Mouse (Mus musculus): ENCODE data around the gene Gm11111. TPM values are rescaled to one million over a fixed set of nuclear protein-coding genes. Genes with fewer than 3 reads are reported as not detected.

The Gm11111 gene
- total RNA-seq (2021), result not detected
- long read RNA-seq, experiment 1, result 0 reads
- long read RNA-seq, experiment 2, result 0 reads

GRCm38 (mm10) chr5:98552395-98552794 lies at the start of gene Gm11111:
Gene Gm11111 (plus strand): TSS chr5:98552695.
- no peak for DNase-seq
- intact Hi-C loops (cut with DNase I; ENCODE audit: low total_unique reads), result no loop called here

DNA sequence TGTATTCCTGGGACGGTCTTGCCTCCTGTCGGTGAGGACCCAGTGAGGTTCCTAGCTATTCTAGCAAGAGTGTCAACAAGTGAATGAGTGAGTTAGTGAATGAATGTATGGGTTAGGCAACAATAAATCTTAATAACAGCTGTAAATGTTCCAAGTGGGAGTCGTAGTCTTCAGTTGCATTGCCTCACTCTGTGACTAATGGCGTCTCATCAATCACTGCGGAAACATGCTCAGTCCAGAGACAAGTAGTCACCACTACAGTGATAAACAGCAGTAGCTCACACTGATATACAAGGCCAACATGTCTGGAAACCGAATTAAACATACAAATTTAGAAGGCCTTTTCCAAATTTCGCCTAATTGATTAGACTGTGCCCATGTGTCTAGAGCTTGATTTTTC lies 36.3 kb upstream of the Gm11111 start:
- no peak for DNase-seq
- intact Hi-C loops (cut with DNase I; ENCODE audit: low total_unique reads), result no loop called here

- DNase-seq, result no peak
- intact Hi-C loops (cut with DNase I; ENCODE audit: low total_unique reads), result no loop called here
These were observed 32.4 kb upstream of the Gm11111 start for GRCm38 (mm10) chr5:98520118-98520517.

GRCm38 (mm10) chr5:98522270-98522977 lies 30.1 kb upstream of the Gm11111 start:
- intact Hi-C loops (cut with DNase I; ENCODE audit: low total_unique reads), result no loop called here
- no peak for DNase-seq

GRCm38 (mm10) chr5:98523050-98523449 lies 29.4 kb upstream of the Gm11111 start:
- no peak for DNase-seq
- intact Hi-C loops (cut with DNase I; ENCODE audit: low total_unique reads), result no loop called here

DNA sequence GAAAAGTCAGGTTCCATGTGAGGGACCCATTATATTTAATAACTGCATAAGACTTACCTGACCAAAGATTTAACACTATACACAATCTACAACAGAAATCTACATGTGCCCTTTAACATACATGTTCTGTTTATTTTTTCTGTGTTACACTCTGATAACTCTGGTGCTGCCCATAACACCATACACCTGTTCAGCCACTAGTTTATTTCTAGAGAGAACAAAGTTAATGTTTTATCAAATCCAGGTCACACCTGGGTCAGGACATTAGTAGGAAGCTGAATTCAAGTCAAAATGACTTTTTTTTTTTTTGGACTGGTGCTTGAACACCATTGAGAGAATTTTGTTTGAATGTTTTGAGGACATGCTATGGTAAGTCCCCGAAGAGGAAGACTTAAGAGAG lies 28.7 kb upstream of the Gm11111 start:
- DNase-seq, result no peak
- intact Hi-C loops (cut with DNase I; ENCODE audit: low total_unique reads), result no loop called here

GRCm38 (mm10) chr5:98541333-98541732 lies 11.2 kb upstream of the Gm11111 start:
- intact Hi-C loops (cut with DNase I; ENCODE audit: low total_unique reads), result no loop called here

GRCm38 (mm10) chr5:98550285-98550684 lies 2.2 kb upstream of the Gm11111 start:
- intact Hi-C loops (cut with DNase I; ENCODE audit: low total_unique reads), result no loop called here
- no peak for DNase-seq

More at GRCm38 (mm10) chr5:98541333-98541732, 11.2 kb upstream of the Gm11111 start:
- no peak for DNase-seq

- intact Hi-C loops (cut with DNase I; ENCODE audit: low total_unique reads), result no loop called here
- no peak for DNase-seq
These were observed 1.6 kb upstream of the Gm11111 start for GRCm38 (mm10) chr5:98550873-98551272.

GRCm38 (mm10) chr5:98552811-98553601 lies 511 bp downstream of the Gm11111 start:
- intact Hi-C loops (cut with DNase I; ENCODE audit: low total_unique reads), result no loop called here
- no peak for DNase-seq

- DNase-seq, result no peak
These were observed 8.8 kb downstream of the Gm11111 start for GRCm38 (mm10) chr5:98561301-98561700.

GRCm38 (mm10) chr5:98562806-98563205 lies 10.3 kb downstream of the Gm11111 start:
- intact Hi-C loops (cut with DNase I; ENCODE audit: low total_unique reads), result no loop called here
- DNase-seq, result no peak

More at GRCm38 (mm10) chr5:98561301-98561700, 8.8 kb downstream of the Gm11111 start:
- intact Hi-C loops (cut with DNase I; ENCODE audit: low total_unique reads), result no loop called here

DNA sequence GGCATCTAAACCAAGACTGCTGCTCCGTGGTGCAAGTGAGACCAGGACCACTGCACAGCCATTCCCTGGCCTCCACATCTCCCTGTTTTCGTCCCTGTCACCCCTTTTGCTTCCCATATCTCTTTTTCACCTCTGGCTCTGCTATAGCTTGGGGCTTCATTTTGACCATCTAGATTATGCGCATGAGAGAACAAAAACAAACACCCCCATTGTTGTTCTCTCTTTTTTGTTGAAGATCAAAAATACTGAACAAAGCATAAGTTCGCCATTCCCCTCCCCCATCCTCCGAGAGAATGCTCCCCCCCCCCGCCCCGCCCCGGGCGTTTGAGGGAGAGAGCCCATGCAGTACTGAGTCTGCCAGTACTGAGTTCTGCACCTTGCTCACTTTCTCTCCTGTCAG lies 11.3 kb downstream of the Gm11111 start:
- intact Hi-C loops (cut with DNase I; ENCODE audit: low total_unique reads), result no loop called here
- no peak for DNase-seq

GRCm38 (mm10) chr5:98566461-98567193 lies 14.1 kb downstream of the Gm11111 start:
- DNase-seq, result no peak
- intact Hi-C loops (cut with DNase I; ENCODE audit: low total_unique reads), result no loop called here

DNA sequence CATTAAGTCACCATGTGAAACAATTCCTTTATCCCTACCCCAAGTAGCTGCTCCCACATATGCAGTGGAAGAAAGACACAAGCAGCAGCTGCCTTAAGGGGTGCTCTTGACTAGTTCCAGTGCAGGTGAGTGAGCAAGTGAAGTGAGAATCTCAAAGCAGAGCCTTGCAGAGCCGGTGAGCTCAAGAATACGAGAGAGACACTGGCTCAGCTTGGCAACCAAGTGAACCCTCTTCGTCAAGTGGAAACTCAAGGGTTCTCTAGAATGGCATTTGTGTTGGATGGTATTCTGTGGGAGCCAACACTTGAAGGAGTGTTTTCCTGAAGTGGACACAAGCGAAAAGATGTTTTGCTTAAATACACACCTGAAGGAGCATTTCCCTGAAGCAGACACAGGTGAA lies 16.0 kb downstream of the Gm11111 start:
- intact Hi-C loops (cut with DNase I; ENCODE audit: low total_unique reads), result no loop called here
- no peak for DNase-seq

- intact Hi-C loops (cut with DNase I; ENCODE audit: low total_unique reads), result no loop called here
- DNase-seq, result no peak
These were observed 16.6 kb downstream of the Gm11111 start for GRCm38 (mm10) chr5:98569029-98569513.

DNA sequence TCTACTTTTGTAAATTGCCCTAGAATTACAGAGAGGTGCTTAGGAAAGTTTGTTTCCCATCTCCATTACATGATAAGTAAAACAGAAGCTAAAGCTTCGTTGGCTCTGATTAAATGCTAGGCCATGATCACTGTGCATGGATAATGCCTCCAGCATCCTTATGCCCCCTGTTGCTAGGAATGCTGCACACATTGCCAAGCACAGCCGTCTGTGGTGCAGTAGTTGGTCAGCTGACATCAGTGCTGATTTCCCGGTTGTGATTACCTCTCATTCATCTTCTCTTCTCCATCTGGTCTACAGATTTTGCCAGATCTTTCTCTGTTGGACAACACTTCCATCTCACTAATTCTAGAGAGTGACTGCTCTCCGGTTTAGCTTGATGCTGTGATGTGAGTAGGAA lies 19.9 kb downstream of the Gm11111 start:
- intact Hi-C loops (cut with DNase I; ENCODE audit: low total_unique reads), result no loop called here
- no peak for DNase-seq

DNA sequence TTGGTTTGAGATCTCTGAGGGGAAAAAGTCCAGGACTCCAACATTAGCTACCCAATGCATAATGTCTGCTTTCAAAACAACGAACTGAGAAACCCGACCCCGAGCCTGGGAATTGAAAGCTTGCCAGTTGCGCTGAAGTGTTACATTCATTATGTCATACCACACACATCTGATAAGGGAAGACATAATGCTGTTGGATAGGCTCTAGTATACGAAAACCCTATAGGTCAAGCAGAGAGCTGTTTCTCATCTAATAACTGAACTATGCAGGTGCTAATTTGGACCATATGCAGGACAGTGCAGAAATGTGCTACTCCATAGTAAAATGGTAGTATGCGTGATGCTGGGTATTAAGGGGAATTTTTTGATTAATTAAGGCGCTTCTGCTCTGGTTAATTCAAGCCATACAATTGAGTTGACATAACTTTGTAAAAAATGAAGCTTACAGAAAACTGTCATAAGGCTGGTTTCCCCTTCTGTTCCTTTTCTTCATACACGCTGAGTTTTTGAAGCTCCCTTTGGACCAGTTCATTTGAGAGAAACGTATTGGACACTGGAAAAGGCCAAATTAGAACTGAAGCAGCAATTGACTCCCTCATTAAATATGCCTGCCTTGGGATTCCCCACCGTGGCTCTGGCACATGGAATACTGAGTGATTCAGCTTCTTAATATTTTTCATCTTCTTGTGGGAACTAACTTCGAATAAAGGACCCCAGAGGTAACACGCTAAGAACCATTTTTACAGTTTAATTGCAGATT lies 22.4 kb downstream of the Gm11111 start:
- no peak for DNase-seq
- intact Hi-C loops (cut with DNase I; ENCODE audit: low total_unique reads), result no loop called here

GRCm38 (mm10) chr5:98575471-98575834 lies 23.0 kb downstream of the Gm11111 start:
- no peak for DNase-seq
- intact Hi-C loops (cut with DNase I; ENCODE audit: low total_unique reads), result no loop called here

Data from gastrocnemius, postnatal 14 days (tissue).